Mouse (Mus musculus) WW6 (cell line): ENCODE data around the gene Fry.

Experiments used
- DNase-seq: peaks from one replicate; pipeline ENCODE4 v3.0.0-alpha.2; 2013; ENCODE audit warnings: low read depth, low spot score

The Fry gene

DNA sequence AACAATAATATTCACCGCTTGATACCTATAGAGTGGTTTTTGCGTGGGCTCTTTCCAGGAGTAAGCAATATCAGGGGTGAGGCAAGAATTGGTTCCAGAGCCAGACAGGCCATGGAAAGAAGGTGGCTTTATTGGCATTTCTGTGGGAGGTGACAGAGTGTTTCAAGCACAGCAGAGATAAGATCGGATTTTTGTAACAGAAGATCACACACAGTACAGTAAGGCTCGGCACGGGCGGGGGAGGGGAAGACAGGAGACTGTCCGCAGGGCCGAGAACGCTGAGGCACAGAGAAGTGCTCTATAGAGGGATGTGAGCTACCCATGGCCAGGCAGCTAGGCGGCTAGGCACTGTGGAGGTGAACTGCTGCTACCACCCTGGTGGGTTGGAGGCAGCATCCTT, 53.1 kb downstream of the Fry start:
- DNase-seq: no peak

GRCm38 (mm10) chr5:150173869-150174268, 55.4 kb downstream of the Fry start:
- DNase-seq: no peak

DNA sequence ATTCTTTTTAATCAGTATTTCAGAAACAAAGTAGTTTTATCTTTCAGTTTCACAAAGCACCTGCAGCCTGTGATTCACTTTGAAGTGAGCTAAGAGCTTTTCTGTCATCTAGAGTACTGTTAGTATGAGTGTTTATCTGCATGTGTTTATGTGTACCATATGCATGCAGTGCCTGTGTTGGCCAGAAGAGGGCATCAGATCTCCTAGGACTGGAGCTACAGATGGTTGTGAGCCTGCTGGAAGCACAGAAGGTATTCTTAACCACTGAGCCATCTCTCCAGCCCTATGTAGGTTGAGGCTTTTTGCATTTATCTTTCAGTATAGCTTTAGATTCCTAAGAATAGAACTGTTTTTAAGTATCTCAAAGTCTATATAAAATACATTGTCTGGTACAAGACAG, 56.5 kb downstream of the Fry start:
- no peak for DNase-seq

DNA sequence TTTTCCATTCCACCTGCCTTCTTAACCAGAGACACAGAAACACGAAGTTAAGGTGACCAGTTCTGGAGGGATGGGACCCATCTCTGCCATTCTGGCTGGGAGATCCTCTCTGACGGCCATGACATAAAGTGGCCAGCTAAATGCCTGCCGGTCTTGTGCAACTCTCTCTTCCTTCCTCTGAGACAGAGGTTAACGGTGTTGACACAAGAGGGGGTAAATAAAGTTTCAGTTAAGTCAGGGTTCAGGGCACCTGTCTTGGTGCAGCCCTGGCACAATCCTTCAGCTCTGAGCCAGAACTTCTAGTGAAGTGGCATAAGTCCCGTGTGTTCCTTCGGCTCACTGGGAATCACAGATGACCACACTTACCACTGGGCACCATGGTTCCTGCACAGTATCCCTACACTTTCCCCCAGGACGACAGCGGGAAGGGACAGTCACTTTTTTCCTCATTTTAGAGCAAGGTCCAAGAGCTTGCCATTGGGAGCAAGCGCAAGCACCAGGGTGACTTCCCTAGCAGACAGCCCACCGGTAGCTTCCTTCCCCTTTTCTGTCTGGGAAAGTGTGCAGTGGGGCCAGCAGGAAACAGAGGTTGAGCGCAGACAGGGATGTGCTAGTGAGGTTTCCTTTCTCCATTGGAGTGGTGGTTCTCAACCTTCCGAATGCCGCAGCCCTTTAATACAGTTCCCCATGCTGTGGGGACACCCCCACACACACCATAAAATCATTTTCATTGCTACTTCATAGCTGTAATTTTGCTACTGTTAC, 58.0 kb downstream of the Fry start:
- DNase-seq: no peak

DNA sequence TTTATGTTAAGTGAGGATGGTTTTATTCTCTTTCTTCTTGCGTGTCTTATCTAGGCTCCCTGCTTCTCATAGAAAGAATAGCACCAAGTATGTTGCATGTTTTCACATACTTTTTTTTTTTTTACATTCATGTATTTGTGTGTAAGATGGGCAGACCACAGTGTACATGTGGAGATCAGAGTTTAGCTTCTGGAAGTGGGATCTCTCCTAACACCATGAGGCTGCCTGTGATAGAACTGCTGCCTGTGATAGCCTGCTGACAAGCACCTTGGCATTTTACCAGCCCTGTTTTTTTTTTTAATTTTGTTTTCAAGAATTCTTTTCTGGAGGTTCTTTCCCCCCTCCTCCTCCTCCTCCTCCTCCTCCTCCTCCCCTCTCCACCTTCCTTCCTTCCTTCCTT, 59.3 kb downstream of the Fry start:
- no peak for DNase-seq

GRCm38 (mm10) chr5:150178194-150178801, 59.9 kb downstream of the Fry start:
- no peak for DNase-seq

GRCm38 (mm10) chr5:150180985-150181607, 62.7 kb downstream of the Fry start:
- DNase-seq: no peak

- DNase-seq: no peak
Observed at GRCm38 (mm10) chr5:150184959-150185358, 66.5 kb downstream of the Fry start.

DNA sequence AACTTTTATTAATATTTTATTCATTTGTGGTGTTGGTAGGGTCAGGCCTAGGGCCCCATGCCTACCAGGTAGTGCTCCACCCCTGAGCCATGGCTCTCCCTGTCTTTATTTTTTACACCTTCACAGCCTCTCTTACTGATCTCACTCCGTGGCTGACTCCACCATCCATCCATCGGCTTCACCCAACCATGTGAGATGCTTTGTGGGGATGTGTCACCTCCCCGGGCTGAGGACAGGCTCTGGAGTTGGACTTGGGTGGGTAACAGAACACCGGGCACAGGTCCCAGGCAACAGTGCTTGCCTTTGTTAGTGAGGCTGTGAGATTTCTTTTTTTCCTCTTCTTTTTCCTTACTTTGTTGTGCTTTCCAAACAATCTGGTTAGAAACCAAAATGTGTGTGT, 67.7 kb downstream of the Fry start:
- DNase-seq: no peak

GRCm38 (mm10) chr5:150186676-150187075, 68.2 kb downstream of the Fry start:
- no peak for DNase-seq

GRCm38 (mm10) chr5:150188031-150188430, 69.6 kb downstream of the Fry start:
- DNase-seq: no peak

- no peak for DNase-seq
Observed at GRCm38 (mm10) chr5:150190454-150191358, 72.3 kb downstream of the Fry start.

DNA sequence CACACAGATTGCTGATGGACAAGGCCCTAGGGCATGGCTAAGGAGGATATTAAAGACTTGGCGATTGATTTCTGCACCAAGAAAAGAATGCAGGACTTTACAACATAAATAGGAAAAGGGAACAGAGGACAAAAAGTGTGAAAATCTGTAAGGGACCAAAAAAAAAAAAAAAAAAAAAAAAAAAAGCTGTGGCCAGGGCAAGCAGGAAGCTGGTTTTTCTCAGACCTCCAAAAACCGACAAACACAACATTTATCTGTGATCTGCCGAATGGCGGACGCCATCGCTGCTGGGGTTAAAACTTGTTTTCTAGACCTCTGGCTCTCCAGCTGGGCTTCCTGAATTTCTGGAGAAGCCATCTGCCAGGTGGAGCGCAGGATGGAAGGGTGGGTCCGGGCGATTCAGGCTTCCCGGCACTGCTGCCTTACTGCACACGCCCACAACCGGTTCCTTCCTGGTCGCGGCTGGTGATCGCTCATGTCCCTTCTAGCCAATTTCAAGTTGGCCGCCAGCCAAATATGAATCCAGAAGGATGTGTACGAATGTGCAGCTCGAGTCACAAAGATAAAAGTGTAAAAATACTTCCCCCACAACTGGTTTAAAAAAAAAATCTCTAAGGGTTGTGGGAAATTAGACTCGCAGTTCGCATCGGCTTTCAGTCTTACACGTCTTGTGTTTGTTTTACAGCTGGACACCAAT, 77.2 kb downstream of the Fry start:
- DNase-seq: no peak

- DNase-seq: peak; percentile 65
Observed at GRCm38 (mm10) chr5:150196211-150196585, 77.8 kb downstream of the Fry start.

DNA sequence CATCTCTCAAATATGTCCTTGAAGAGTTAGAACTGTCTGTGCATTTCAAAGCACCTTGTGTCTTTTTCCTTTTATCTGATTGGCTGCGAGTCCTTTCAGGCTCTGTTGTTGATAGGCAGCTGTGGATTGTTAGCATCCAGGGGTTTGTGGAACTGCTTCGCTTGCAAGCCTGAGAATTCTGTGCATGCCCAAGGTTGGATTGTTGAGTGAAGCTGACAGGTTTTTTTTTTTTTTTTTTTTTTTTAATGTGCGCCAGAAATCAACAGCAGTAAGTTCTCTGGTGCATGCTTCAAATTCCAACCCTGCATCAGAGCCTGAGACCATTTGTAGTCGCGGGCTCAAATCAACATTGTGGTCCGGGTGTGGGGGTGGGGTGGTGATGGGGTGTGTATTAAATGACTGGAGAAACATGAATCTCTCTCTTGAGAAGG, 78.5 kb downstream of the Fry start:
- no peak for DNase-seq

DNA sequence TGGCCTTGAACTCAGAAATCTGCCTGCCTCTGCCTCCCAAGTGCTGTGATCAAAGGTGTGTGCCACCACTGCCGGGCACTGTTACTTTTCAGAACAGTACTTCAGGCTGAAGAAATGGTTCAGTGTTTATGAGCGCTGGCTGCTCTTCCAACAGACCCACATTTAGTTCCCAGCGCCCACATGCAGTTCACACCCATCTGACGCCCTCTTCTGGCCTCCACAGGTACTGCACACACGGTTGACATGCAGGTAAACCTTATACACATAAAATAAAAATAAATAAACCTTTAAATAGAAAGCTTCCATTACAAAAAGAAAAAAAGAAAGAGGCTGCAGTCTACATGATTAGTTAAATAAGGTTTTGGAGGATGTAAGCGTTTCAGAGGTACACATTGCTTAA, 88.3 kb downstream of the Fry start:
- DNase-seq: no peak

- no peak for DNase-seq
Observed at GRCm38 (mm10) chr5:150207596-150207995, 89.2 kb downstream of the Fry start.

- DNase-seq: no peak
Observed at GRCm38 (mm10) chr5:150208009-150208408, 89.6 kb downstream of the Fry start.

DNA sequence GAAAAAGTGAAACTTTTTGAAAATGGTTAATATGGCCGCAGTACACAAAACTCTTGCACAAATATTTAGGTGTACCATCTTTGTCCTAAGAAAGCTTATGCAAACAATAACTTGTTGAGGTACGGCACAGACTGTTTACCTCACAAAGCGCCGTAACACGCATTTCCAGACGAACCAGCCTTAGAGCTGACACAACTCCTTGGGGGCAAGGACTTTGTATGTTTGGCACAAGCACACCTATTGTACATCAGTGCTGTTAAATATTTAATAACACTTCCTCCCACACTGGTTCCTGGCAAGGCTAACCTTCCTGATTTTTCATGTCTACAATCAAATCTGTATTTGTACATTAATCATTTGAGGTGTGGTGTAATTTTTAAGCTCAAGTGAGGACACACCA, 95.6 kb downstream of the Fry start:
- DNase-seq: no peak

DNA sequence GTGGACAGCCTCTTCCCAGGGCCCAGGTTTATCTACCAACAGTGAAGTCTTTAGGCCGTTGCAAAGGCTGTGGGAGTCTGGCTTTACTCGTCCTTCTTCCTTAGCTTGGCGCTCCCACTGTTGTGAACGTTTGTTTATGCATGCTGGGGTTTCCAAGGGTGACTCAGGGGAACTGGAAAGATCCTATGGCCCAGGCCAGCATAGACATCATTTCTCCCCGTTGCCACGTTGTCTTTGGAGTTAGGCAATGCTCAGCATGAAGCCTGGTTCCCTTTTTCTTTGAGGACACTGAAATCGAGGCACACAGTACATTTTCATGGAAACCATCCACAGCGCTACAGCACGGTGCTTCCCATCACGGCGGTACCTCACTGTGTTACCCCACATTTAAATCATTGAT, 97.6 kb downstream of the Fry start:
- DNase-seq: no peak

DNA sequence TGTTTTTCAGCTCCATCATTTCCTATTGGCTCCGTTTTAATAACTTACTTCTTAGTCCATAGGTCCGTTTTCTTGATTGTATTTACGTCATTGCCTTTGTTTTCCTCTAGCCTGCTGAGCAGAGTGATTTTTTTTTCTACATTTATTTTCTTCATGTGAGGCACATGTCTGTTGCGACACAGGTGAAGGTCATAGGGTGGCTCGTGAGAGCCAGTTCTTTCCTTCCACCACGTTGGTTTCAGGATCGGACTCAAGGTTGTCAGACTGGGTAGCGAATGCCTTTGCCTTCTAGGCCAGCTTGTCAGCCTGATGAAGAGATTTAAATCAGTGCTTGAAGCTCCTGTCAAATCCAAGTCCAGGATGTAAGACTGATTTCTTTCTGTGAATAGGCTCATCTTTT, 101.0 kb downstream of the Fry start:
- no peak for DNase-seq
